12 mouse cellular contexts compared by ENCODE assay signal in genomic region chr15:83292261-83293056, GRCm38 (mm10). TPM values are rescaled to one million over a fixed set of nuclear protein-coding genes. Genes with fewer than 3 reads are reported as not detected.
A peak's percentile ranks its signal among the peaks of the same experiment; 100 is the strongest.
DNase-seq lines count a peak whose midpoint lies in the region; ATAC-seq and TF ChIP-seq lines count a peak whose summit lies in the region.
"Had no signal": no experiment of that assay in that cellular context is flagged by ENCODE, and none has a peak within 500 bp of the region (broad histone marks: within the 10 kb centered on the region; RNA-seq: fewer than 3 reads in every experiment).

No protein-coding gene starts in this region.

- 0 out of 2 replicates have a peak, but pooled peaks have one; percentile 31 for ATAC-seq in heart, postnatal 0 days (ENCODE audit: insufficient read depth, low read depth)
- ATAC-seq in kidney, embryonic 16.5 days (ENCODE audit: low FRiP score, low TSS enrichment) = peak; percentile 41; the same call in 1 of the 2 replicates
- no peak for ATAC-seq in midbrain, embryonic 13.5 days
- ATAC-seq: activated CD4-positive, CD25-positive, alpha-beta regulatory T cell, adult 4 months; forebrain, embryonic 13.5 days had no signal

- no peaks in the 10 kb centered on the region for H3K27me3 ChIP-seq in heart, postnatal 0 days (ENCODE audit: control insufficient read depth, insufficient read depth, low read length)
- H3K27me3 ChIP-seq in kidney, embryonic 16.5 days (ENCODE audit: insufficient read depth, low read length) = no peaks in the 10 kb centered on the region
- no peaks in the 10 kb centered on the region for H3K27me3 ChIP-seq in midbrain, embryonic 13.5 days
- H3K27me3 ChIP-seq: forebrain, embryonic 13.5 days had no signal

- peak overlapping the region; percentile 80 for H3K27ac ChIP-seq in heart, postnatal 0 days (ENCODE audit: low read depth)
- H3K27ac ChIP-seq in brown adipose tissue, adult 24 weeks (replicated peaks; ENCODE audit: low read depth, low read length) = peak overlapping the region; percentile 82
- H3K27ac ChIP-seq in kidney, embryonic 16.5 days (ENCODE audit: low read length) = peak overlapping the region; percentile 59
- H3K27ac ChIP-seq in midbrain, embryonic 13.5 days = no peak overlapping the region
- H3K27ac ChIP-seq: forebrain, embryonic 13.5 days; liver, embryonic 14.5 days had no signal

- H3K4me2 ChIP-seq in heart, postnatal 0 days (ENCODE audit: low read depth, low read length) = no peak overlapping the region
- H3K4me2 ChIP-seq in kidney, embryonic 16.5 days (replicated peaks; ENCODE audit: low read depth, low read length) = no peak overlapping the region
- no peak overlapping the region for H3K4me2 ChIP-seq in midbrain, embryonic 13.5 days (replicated peaks)
- H3K4me2 ChIP-seq: forebrain, embryonic 13.5 days had no signal

- no peak overlapping the region for H3K4me3 ChIP-seq in heart, postnatal 0 days (ENCODE audit: low read depth, low read length)
- no peak overlapping the region for H3K4me3 ChIP-seq in brown adipose tissue, adult 24 weeks (ENCODE audit: insufficient read depth, low read depth, low read length)
- no peak overlapping the region for H3K4me3 ChIP-seq in kidney, embryonic 16.5 days (ENCODE audit: low read length)
- no peak overlapping the region for H3K4me3 ChIP-seq in midbrain, embryonic 13.5 days (replicated peaks)
- H3K4me3 ChIP-seq: forebrain, embryonic 13.5 days had no signal

- peaks cover 6% of the 10 kb centered on the region; the same call in 1 of the 2 replicates for H3K4me1 ChIP-seq in heart, postnatal 0 days (ENCODE audit: control insufficient read depth, insufficient read depth)
- H3K4me1 ChIP-seq in brown adipose tissue, adult 24 weeks (ENCODE audit: control insufficient read depth, insufficient read depth, insufficient read length, low read length) = peaks cover 45% of the 10 kb centered on the region
- peaks cover 38% of the 10 kb centered on the region for H3K4me1 ChIP-seq in kidney, embryonic 16.5 days (ENCODE audit: insufficient read depth, low read length)
- H3K4me1 ChIP-seq in midbrain, embryonic 13.5 days (replicated peaks) = peaks cover 6% of the 10 kb centered on the region

- no peak overlapping the region for H3K9ac ChIP-seq in heart, postnatal 0 days (replicated peaks; ENCODE audit: low read depth, low read length)
- H3K9ac ChIP-seq in kidney, embryonic 16.5 days (replicated peaks; ENCODE audit: low read length) = no peak overlapping the region
- no peak overlapping the region for H3K9ac ChIP-seq in midbrain, embryonic 13.5 days (replicated peaks)
- H3K9ac ChIP-seq: forebrain, embryonic 13.5 days; liver, embryonic 14.5 days had no signal

- DNase-seq in heart, postnatal 0 days (ENCODE audit: low spot score) = no peak
- DNase-seq in heart, adult 8-10 months (ENCODE audit: low spot score) = no peak
- peak; percentile 83 for DNase-seq in 3134 (ENCODE audit: extremely low read depth, insufficient read length, low spot score)
- DNase-seq in cerebellum, postnatal 4 days (ENCODE audit: low spot score in 2 of 2) = no peak
- no peak for DNase-seq in right cerebral cortex, postnatal 10 days (ENCODE audit: low spot score in 2 of 2)

- TF ChIP-seq CTCF in heart, postnatal 0 days (IDR thresholded peaks at IDR 0.05; ENCODE audit: low read depth) = no peak

- H3K36me3 ChIP-seq in heart, postnatal 0 days (replicated peaks; ENCODE audit: control insufficient read depth, insufficient read depth, low read length) = no peaks in the 10 kb centered on the region
- no peaks in the 10 kb centered on the region for H3K36me3 ChIP-seq in kidney, embryonic 16.5 days (ENCODE audit: insufficient read depth, low read length)
- H3K36me3 ChIP-seq in midbrain, embryonic 13.5 days = no peaks in the 10 kb centered on the region

- WGBS in heart, postnatal 0 days = 66% methylated on average over 13 of the region's 13 CpGs
- 53% methylated on average over 13 of the region's 13 CpGs for WGBS in kidney, embryonic 16.5 days
- WGBS in midbrain, embryonic 13.5 days = 83% methylated on average over 13 of the region's 13 CpGs

- no peaks in the 10 kb centered on the region for H3K9me3 ChIP-seq in heart, postnatal 0 days (replicated peaks; ENCODE audit: control insufficient read depth, low read length)
- no peaks in the 10 kb centered on the region for H3K9me3 ChIP-seq in kidney, embryonic 16.5 days (ENCODE audit: low read length)
- H3K9me3 ChIP-seq in midbrain, embryonic 13.5 days = no peaks in the 10 kb centered on the region
- H3K9me3 ChIP-seq: forebrain, embryonic 13.5 days had no signal

- no peak for TF ChIP-seq EP300 in heart, postnatal 0 days (IDR thresholded peaks at IDR 0.05; ENCODE audit: low read depth)

RNA-seq across cellular contexts. Expression of gene A4galt, which starts 40.9 kb away (rescaled TPM):
- total RNA-seq in heart, postnatal 0 days (2014; rRNA removed; ENCODE audit: low replicate concordance) = 3.0 and 3.2 TPM in 2 replicates
- 1.6 and 2.0 TPM in 2 replicates for polyA plus RNA-seq in heart, postnatal 0 days (2015; fragmentation: Nextera tagmentation; extraction: Ambion mirVana)
- 1 to 10 TPM; 4.2 to 8.7 (median 5.8) TPM for total RNA-seq in heart, adult 8-10 months (2022)
- 2.9 TPM in 2 replicates for polyA plus RNA-seq in brown adipose tissue, adult 24 weeks (2012; ENCODE audit: insufficient read depth, insufficient read length, missing spikeins)
- polyA plus RNA-seq in kidney, embryonic 16.5 days (2015; fragmentation: Nextera tagmentation; extraction: Ambion mirVana) = 22.9 and 26.8 TPM in 2 replicates
- polyA plus RNA-seq in midbrain, embryonic 13.5 days (2015; fragmentation: Nextera tagmentation; extraction: Ambion mirVana) = 1.9 and 2.4 TPM in 2 replicates
- total RNA-seq: granulocyte monocyte progenitor cell, adult 5-6 weeks had no signal
- polyA plus RNA-seq: activated CD4-positive, CD25-positive, alpha-beta regulatory T cell, adult 4 months had no signal

RNA-seq across cellular contexts. Expression of gene Arfgap3, which starts 57.6 kb away (rescaled TPM):
- 86.9 and 112 TPM in 2 replicates for total RNA-seq in heart, postnatal 0 days (2014; rRNA removed; ENCODE audit: low replicate concordance)
- polyA plus RNA-seq in heart, postnatal 0 days (2015; fragmentation: Nextera tagmentation; extraction: Ambion mirVana) = 22.4 and 25.4 TPM in 2 replicates
- 10 to 100 TPM; 10.2 to 11.8 (median 11.1) TPM for total RNA-seq in heart, adult 8-10 months (2022)
- 6.4 and 12.2 TPM in 2 replicates for polyA plus RNA-seq in brown adipose tissue, adult 24 weeks (2012; ENCODE audit: insufficient read depth, insufficient read length, missing spikeins)
- 39.2 and 41.1 TPM in 2 replicates for polyA plus RNA-seq in kidney, embryonic 16.5 days (2015; fragmentation: Nextera tagmentation; extraction: Ambion mirVana)
- 39.2 and 39.5 TPM in 2 replicates for polyA plus RNA-seq in midbrain, embryonic 13.5 days (2015; fragmentation: Nextera tagmentation; extraction: Ambion mirVana)
